Mouse (Mus musculus): ENCODE measurements around the gene Plekha4. TPM values are rescaled to one million over a fixed set of nuclear protein-coding genes. Genes with fewer than 3 reads are reported as not detected.
A peak's percentile ranks its signal among the peaks of the same experiment; 100 is the strongest.

Plekha4 gene
- polyA plus RNA-seq, 2 experiments from 2014 or later: 0.20 TPM; not detected in 1

- no peak for ATAC-seq
These were observed 12.3 kb downstream of the Plekha4 start for GRCm38 (mm10) chr7:45538163-45539041.

DNA sequence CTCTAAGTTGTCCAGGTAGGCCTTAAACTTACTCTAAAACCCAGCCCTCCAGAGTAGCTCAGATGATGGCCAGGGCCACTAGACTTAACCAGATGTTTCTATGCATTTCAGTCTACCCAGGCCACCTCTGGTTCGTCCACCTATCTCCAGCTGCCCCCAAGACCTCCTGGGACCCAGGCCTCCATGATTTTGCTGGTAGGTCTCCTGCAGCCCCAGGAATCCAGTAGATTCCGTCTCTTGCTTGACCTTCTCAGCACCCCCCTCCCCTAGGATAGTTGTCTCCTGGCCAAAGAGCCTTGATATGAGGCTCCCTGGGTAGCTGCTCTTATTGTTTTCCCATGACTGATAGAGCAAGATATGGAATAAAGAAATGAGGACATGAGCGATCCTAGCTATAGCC is 13.0 kb downstream of the Plekha4 start:
- ATAC-seq: no peak

DNA sequence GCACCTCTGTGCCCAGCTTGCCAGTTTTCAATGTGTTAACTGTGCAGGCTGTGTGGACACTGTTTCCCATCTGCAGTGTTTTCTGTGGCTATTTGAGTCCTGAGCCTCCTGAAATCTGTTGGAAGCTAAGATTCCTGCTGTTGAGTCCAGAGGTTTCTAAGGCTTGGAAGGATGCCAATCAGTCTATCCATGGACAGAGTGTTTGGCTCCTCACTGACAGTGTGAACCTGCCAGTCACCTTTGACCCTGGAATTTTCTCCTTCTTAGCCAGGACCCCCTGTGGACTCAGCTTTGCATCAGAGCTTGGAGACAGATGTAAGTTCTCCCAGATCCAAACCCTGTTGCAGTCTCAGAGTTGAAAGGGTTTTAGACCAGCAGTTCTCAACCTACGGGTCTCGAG is 14.1 kb downstream of the Plekha4 start:
- ATAC-seq: no peak

DNA sequence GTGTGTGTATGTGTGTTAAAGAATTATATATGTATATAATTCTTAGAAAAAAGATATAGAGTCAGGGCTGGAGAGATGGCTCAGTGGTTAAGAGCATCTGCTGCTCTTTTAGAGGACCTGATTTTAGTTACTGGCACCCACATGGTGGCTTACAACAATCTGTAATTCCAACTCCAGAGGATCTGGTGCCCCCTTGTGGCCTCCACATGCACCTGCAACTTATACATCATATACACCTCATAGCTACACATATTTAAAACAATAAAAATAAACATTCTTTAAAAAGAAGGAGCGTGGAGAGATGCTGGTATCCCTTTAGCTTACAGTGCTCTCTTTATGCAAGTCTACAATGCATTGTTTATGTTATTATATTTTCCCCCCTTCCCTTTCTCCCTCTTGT is 18.4 kb downstream of the Plekha4 start:
- no peak for ATAC-seq

DNA sequence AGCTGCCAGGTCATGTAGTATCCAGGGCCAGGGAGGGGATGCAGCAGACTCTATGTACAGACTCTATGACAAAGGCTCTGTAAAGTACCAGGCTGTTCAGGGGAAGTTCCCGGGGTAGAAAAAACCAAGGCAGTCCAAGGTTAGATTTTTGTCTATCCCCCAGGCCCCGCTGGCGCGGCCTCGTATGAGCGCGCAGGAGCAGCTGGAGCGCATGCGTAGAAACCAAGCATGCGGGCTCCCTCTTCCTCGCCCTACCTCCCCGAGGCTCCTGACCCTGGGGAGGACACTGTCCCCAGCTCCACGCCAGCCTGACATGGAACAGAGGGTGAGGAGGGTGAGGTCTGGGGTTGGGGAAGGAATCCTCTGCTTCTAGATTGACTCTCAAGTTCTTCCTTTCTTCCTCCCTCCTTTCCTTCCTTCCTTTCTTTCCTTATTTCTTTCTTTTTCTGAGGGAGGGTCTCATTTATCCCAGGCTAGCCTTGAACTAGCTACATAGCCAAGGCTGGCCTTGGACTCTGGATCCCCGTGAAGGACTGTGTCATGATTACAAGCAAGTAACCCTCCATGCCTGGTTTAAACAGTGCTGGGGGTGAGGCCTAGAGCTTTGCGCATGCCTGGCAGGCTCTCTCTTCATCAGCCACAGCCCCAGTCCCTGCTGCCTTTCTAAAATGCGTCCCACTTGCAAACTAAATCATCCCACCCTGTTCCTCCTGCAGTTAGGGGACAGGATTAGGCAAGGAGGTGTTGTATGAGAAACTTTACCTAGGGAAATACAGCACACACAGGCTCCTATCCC is 23.7 kb downstream of the Plekha4 start:
- no peak for ATAC-seq

DNA sequence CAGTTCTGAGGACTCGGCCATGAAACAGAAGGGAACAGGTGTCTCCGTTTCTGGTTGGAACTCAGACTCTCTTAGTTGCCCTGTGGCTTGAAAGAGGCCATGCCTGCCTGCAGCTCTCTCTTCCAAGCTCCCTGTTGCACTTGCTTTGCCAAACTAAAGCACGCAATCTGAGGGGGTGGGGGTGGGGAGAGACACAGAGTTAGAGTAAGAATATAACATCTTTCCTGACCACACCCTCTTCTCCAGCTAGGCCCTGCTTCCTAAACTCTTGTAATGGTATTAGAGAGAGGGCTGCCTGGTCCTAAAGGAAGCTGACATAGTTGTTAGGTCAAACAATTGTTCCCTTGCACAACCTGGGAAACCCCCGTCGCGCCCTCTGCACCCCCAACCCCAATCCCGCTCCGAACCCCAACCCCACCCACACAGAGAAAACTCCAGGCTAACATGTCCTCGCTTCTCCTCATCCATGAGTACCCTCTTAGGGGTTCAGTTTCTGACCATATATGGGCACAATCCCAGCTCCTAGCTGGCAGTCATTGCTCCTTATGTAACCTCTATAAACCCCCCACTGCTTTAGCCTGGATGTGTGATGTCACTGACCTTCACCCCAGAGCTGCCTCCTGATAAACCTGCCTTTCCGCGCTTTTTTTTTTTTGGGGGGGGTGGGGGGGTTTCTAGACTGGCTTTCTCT is 24.8 kb downstream of the Plekha4 start:
- ATAC-seq: no peak

DNA sequence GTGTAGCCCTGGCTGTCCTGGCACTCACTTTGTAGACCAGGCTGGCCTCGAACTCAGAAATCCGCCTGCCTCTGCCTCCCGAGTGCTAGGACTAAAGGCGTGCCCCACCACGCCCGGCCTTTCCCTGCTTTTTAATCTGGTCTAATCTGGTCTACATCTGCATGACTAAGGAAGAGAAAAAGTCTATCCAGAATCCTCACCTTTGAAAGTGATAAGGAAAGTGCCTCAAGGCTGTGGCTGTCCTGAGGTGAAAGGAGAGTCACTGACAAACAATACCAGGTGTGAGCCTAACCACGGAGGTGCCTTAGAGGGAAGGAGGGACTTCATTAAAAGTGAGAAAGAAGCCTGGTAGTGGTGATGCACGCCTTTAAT is 25.4 kb downstream of the Plekha4 start:
- no peak for ATAC-seq

DNA sequence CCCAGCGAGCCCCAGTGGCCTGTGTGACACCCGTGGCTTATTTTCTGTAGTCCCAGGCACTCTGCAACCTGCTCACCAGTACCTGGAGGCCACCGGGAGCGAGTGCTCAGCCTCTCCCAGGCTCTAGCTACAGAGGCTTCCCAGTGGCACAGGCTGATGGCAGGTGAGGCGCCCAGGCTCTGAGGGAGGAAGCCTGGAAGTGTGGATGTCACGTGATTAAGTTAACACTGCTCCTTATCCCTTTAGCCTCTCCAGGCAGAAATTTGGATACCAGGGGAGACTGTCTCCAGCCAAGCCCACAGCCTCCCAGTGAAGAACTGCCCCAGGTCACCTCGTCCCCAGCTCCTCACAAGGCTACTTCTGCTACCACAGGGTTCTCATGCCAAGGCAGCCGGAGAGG is 27.4 kb downstream of the Plekha4 start:
- no peak for ATAC-seq

GRCm38 (mm10) chr7:45553990-45554389 is 27.9 kb downstream of the Plekha4 start:
- ATAC-seq: no peak

DNA sequence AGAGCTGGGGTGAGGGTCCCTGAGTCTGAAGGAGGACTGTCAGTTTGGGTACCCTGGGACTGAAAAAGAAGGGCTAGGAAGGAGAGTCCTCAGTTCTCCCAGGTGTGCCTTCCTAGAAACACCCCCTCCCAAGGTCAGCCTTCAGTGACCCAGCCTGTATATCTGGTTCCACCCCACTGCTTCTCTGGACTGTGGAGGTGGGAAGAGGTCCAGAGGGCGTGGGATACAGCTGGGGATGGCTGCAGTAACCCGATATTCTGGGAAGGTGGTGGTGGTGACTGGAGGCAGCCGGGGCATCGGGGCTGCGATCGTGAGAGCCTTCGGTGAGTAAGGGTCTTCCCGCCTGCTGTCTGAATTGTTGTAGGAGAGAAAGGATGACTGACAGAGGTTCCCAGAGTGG is 28.6 kb downstream of the Plekha4 start, which contains the start of gene Hsd17b14:
Gene Hsd17b14 (plus strand): TSS at position 150 of the 400 bp plus-strand sequence.
- ATAC-seq: no peak

DNA sequence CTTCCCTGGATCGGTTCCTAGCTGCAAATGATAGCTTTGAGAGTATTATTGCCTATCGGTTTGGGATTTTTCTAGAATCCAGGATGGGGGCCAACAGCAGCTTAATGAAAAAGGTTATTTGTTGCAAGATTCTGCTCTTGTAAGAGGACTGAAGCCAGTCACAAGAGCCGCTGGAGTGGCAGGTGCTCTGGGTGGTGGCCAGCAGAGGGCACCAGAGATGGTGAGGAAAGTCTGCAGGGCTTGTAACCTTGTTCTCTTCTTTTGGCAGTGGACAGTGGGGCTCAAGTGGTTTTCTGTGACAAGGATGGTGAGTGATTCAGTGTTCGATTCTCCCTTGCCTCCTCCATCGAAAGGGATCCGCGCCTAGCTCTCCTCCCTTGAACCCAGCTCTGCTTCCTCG is 29.7 kb downstream of the Plekha4 start:
- ATAC-seq: peak; percentile 79

- no peak for ATAC-seq
These were observed 32.8 kb downstream of the Plekha4 start for GRCm38 (mm10) chr7:45558907-45559306.

DNA sequence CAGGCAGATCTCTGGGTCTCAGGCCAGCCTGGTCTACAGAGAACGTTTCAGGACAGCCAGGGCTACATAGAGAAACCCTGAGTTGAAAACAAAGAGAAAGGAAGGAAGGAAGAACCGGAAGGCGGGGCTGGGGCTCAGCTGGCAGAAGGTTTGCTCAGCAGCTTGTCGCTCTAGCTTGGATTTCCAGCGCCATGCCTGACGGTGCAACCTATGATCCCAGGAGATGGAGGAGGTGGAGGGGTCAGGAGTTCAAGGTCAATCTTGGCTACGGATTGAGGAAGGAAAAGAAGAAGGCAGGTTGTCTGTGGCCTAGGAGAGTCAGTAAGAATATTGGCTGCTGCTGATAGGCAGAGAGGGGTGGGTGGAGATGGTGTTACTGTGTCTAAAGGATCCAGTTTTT is 34.1 kb downstream of the Plekha4 start:
- ATAC-seq: peak; percentile 26

- ATAC-seq: peak; percentile 85
These were observed 34.9 kb downstream of the Plekha4 start for GRCm38 (mm10) chr7:45560843-45561623.

DNA sequence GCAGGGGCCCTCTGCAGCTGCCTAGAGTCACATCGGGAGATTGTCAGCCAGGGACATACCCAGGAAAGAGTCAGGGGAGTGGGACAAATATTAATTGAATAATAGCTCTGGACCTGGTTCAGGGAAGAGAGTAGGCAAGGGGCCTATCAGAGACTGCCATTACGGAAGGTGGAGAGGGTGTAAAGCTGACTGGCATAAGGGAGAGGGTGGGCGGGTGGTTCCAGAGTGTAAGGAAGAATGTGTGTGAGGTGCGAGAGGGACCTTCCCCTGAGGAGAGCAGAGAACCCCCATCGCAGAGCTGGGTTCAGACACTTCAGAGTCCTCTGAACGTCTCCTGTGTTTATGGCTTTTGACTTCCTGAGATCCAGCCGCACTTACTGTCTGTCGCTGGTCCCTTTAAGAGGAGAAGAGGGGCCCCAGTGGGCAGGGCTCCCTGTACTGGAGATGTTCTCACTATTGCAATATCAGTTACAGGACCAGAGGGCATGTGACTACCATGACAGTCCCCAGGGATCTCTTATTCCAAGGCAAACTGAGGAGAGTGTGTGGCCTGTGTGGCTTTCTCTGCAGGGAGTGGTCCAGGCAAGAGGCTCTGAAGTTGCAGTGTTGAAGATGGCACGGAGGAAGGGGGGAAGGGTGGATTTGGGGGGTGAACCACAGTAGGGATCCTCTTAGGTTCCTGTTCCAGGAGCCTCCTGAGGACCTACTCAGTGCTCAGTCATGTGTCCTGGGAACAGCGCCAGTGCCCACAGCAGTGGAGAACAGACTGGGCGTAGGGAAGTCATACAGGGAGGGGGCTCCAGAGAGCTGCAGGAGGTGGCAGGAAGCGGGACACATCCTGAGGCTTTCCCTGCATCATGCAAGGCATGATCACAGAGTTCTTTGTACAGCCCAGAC is 35.7 kb downstream of the Plekha4 start:
- no peak for ATAC-seq

- ATAC-seq: no peak
These were observed 38.7 kb downstream of the Plekha4 start for GRCm38 (mm10) chr7:45564811-45565210.

DNA sequence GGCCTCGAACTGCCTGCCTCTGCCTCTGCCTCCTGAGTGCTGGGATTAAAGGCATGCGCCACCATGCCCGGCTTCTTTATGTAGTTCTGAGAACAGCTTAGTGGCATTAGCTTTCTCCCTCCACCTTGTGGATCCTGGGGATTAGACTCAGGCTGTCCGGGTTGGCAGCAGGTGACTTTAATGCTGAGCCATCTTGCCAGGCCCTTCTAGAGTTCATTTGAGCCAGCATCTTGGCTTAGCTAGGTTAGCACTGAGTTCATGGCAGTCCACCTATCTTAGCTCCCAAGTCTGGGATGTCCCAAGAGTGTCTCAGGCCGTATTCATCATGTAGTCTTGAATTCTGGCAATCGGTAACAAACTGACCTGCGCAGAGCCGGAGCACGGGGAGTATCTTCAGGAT is 39.3 kb downstream of the Plekha4 start:
- ATAC-seq: no peak

GRCm38 (mm10) chr7:45567112-45567779 is 41.1 kb downstream of the Plekha4 start:
- no peak for ATAC-seq

- ATAC-seq: peak; percentile 96
These were observed 41.8 kb downstream of the Plekha4 start for GRCm38 (mm10) chr7:45567780-45568516.
